Mouse (Mus musculus): Measurements from ENCODE around the gene Gars. TPM values are rescaled to one million over a fixed set of nuclear protein-coding genes. Genes with fewer than 3 reads are reported as not detected.

The Gars gene
- 100 to 1,000 TPM; 123 to 131 TPM for total RNA-seq (2021)
- long read RNA-seq, transcript Gars-201 (17 exons, 2,380 nt) = major isoform, 104 of 111 reads
- long read RNA-seq, partial matches to known transcripts = 4 of 111 reads
- long read RNA-seq, other reads (novel, unspliced or antisense) = 3 of 111 reads

GRCm38 (mm10) chr6:55037799-55038670, at the start of gene Gars:
Gene Gars, plus strand, starts transcription at chr6:55038007.
- DNase-seq (ENCODE audit: low spot score in 2 of 2) = peak; percentile 89 to 93

DNA sequence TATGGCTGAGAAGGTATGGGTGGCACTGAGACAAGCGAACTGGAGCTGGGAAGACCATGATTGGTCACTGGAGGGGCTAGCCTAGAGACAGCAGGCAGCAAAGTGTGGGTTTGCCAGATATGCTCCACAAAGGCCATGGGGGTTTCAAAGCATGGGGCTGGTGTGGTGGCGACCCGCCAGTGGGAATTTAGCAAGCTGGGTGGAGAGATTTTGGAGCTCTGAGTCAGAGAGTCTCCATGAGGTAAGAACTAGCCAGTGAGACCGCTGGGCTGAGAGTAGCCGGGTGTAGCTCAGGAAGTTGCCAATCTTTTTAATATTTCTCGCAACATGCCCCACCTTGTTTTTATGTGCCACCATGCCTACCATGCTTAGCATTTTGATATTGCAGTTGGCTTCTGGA, 49.7 kb upstream of the Gars start:
- DNase-seq (ENCODE audit: low spot score in 2 of 2) = no peak

GRCm38 (mm10) chr6:54991189-54991588, 46.6 kb upstream of the Gars start:
- no peak for DNase-seq (ENCODE audit: low spot score in 2 of 2)

- no peak for DNase-seq (ENCODE audit: low spot score in 2 of 2)
These were observed 45.7 kb upstream of the Gars start for GRCm38 (mm10) chr6:54992141-54992540.

- peak; percentile 96 to 98 for DNase-seq (ENCODE audit: low spot score in 2 of 2)
These were observed 45.0 kb upstream of the Gars start, which contains the start of gene Ggct for GRCm38 (mm10) chr6:54992734-54993260. Gene Ggct, minus strand, starts transcription at chr6:54992950.

- DNase-seq (ENCODE audit: low spot score in 2 of 2) = no peak
These were observed 41.4 kb upstream of the Gars start for GRCm38 (mm10) chr6:54996361-54996760.

GRCm38 (mm10) chr6:54997726-54998125, 40.1 kb upstream of the Gars start:
- no peak for DNase-seq (ENCODE audit: low spot score in 2 of 2)

DNA sequence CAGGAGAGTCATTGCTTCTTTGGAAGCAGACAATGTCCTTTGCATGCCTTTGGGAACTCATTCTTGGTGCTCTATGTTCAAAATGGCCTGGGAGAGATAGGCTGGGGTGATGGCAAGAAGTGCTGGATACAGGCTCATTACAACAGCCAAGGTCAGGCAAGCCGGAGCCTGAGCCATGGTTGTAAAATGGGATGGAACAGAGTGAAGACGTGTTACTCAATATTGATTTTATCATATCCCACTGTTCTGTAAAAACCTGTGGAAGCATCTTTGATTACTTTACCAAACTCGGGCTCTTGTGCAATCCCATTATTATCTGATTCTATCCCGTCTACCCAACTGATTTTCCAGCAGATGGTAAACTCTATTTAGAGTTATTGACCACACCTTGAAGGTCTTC, 36.5 kb upstream of the Gars start:
- DNase-seq (ENCODE audit: low spot score in 2 of 2) = no peak

DNA sequence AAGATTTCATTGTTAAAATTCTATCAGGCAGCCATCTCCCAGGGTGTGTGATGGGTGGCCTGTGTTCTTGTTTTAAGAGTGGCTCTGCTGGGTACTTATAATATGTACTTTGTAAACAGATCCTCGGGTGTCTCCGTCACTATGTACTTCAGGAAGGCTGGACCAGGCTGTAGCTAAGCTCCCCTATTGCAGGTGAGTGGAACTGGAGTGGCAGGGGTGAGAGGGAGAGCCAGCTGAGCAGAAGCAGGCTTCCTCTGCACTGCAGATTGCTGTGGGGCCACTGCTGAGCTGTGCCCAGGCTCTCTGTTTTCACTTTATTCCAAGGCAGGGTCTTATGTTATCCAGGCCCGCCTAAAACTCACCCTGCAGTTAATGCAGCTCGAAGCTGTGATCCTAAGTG, 35.4 kb upstream of the Gars start:
- DNase-seq (ENCODE audit: low spot score in 2 of 2) = no peak

DNA sequence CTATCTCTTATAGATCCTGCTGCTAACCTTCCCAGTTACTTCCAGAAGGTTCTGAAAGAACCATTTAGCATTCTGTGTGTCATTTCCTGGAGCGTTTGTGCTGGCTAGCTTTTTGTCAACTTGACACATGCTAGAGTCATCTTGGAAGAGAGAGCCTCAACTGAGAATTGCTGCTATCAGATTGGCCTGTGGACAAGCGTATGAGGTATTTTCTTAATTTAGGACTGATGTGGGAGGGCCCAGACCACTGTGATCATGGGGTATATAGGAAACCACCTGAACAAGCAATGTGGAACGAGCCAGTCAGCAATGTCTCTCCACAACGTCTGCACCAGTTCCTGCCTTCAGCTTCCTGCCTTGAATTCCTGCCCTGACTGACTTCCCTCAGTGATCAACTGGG, 34.2 kb upstream of the Gars start:
- no peak for DNase-seq (ENCODE audit: low spot score in 2 of 2)

GRCm38 (mm10) chr6:55008401-55008800, 29.4 kb upstream of the Gars start:
- DNase-seq (ENCODE audit: low spot score in 2 of 2) = no peak

GRCm38 (mm10) chr6:55009391-55010230, 28.2 kb upstream of the Gars start:
- peak; percentile 1 to 46 for DNase-seq (ENCODE audit: low spot score in 2 of 2)

DNA sequence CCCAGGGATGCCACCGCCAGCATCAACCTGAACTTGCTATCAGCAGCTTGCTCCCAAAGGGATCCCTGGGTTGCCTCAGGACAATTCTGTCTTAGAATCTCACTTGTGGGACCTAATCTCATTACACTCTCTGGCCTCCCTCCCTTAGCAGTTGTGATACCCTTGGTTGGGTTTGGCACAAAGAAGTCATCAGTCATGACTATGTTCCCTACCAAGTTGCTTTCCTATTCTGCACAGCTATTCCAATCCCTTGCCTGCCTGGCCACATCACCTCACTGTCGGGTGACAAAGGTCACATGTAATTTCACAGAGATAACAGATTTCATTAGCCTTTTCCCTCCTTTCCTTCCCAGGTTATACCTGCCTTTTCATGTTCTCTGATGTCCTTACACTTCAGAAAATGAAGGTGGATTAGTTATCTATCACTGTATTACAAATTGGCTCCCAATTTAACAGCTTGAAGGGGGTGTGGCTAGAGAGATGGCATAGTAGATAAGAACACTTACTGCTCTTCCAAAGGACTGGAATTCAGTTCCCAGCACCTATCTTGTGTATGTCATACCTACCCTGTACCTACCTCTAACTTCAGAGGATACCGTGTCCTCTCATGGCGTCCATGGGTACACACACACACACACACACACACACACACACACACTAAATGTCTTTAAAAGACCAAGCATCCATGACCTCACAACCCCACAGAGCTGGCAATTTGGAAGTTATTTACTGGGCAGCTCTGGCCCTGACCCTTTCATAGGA, 27.3 kb upstream of the Gars start:
- DNase-seq (ENCODE audit: low spot score in 2 of 2) = no peak

DNA sequence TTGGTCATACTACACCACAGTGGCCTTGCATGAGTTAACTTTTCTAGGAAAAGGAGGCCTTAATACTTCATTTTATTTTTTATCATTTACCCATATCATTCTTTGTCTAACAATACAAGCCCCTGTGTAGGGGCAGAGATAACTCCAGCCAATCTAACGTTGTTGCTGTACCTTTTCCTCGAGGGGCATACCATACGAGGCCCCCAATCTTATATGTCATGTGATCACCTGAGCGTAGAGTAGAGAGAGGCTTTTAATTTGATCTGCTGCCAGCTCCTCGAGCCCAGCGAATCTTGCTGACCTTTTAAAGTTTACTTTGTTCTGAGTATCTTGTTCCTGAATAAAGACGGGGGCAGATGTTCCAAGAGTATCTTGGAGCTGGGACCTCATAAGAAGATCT, 25.3 kb upstream of the Gars start:
- no peak for DNase-seq (ENCODE audit: low spot score in 2 of 2)

- DNase-seq (ENCODE audit: low spot score in 2 of 2) = no peak
These were observed 23.6 kb upstream of the Gars start for GRCm38 (mm10) chr6:55014184-55014583.

GRCm38 (mm10) chr6:55016236-55016635, 21.6 kb upstream of the Gars start:
- DNase-seq (ENCODE audit: low spot score in 2 of 2) = peak; percentile 23 to 74

DNA sequence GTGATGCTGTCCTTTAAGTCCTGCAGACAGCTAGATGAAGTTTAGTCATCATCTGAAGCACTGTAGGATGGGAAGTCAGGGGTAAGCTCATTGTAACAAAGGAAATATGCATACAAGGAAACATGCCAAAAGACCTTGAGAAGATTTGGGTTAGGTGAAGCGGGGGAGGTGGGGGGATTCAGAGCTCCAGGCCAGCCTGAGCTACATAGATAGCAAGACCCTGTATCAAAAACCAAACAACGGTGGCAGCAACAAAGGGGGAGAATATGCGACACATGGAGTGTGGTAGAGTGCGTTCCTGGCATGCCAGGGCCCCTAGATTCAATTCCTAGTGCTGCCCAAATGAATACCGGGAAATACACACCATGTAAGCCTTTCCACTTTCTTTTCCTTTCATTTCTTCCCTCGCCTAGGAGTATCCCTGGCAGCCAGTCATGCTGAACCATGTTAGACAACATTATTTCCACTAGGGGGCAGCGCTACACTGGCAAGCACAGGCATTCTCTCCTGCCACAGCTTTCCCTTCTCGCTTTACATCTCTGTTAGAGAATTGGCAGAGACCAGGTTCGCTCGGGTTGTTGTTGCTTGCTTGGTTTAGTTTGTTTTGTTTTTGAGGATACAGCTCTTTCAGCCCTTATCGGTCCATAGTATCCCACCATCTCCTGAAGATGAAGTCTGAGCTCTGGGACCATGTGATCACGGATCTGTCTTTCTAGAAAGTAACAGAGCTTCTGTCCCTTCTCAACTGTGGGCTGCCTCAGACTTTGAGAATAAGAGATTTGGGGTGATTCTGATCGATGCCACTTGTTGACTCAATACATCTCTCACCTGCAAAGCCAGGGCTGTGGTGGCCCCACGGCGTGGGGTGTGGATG, 20.9 kb upstream of the Gars start:
- DNase-seq (ENCODE audit: low spot score in 2 of 2) = peak; percentile 52 to 81

DNA sequence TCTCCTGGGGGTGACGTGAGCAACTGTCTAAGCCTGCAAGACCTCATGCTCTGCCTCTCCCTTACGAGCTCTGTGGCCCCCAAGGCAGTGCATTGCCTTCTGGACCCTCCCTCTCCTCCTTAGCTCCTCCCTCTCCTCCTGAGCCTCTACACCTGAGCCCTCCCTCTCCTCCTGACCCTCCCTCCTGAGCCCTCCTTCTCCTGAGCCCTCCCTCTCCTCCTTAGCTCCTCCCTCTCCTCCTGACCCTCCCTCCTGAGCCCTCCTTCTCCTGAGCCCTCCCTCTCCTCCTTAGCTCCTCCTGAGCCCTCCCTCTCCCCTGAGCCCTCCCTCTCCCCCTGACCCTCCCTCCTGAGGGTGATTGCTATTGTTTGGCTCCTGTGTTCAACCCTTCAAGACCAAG, 19.4 kb upstream of the Gars start:
- DNase-seq (ENCODE audit: low spot score in 2 of 2) = no peak

- no peak for DNase-seq (ENCODE audit: low spot score in 2 of 2)
These were observed 16.0 kb upstream of the Gars start for GRCm38 (mm10) chr6:55021806-55022205.

GRCm38 (mm10) chr6:55027642-55028041, 10.2 kb upstream of the Gars start:
- DNase-seq (ENCODE audit: low spot score in 2 of 2) = no peak
